Mouse (Mus musculus) splenic B cell, adult 2 months (primary cell): ENCODE data around the gene Irf2bp1.

Source experiments
- DNase-seq: peaks from one replicate; pipeline ENCODE4 v3.0.0-alpha.2; 2011; ENCODE audit warnings: low read depth, low spot score
- H3K27me3 ChIP-seq: 2 replicates; pipeline ENCODE4 v1.6.1; 2012; ENCODE audit warnings: mild to moderate bottlenecking, low read length, moderate library complexity, mixed read lengths; ENCODE audit not compliant: control insufficient read depth, poor library complexity, insufficient read depth, severe bottlenecking
- H3K36me3 ChIP-seq: 2 replicates; pipeline ENCODE4 v1.6.1; 2012; ENCODE audit warnings: mild to moderate bottlenecking, low read length, moderate library complexity, mixed read lengths; ENCODE audit not compliant: control insufficient read depth, poor library complexity, insufficient read depth, severe bottlenecking

The Irf2bp1 gene

DNA sequence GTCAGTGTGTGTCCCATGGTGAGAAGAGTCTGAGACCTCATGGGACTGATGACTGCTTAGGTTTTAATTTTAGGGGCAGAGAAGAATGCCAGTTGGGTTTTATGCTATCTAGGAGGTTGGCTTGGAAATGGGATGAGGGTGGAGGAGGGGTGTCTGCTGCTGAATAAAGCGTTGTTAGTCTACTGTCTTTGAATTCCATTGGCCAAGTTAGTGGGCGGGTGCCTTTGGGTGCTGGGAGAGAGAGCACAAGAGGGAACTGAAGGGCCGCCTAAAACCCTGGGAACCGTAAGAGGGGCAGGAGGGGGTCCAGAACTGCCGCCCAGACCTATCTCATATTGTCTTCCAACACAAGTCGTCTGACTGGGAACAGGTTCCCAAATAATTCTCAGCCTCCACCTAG is 15.1 kb upstream of the Irf2bp1 start:
- DNase-seq, result no peak
- no peaks in the 10 kb centered on the region for H3K27me3 ChIP-seq
- no peaks in the 10 kb centered on the region; the same call in 1 of the 2 replicates for H3K36me3 ChIP-seq

DNA sequence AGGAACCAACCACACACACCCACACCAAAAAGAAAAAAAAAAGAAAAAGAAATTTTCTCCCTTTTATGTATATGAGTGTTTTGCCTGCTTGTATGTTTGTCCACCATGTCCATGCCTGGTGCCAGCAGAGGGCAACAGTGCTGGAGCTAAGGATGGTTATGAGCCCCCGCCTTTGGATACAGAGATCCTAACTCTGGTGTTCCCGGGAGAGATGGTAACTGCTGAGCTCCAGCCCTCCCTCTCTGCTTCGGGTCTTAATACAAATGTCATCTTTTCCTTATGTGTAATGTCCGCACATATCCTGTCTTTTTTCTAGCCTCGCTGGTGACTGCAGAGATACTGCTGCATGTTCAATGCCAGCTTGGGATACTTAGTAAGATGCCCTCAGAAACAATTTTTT is 13.8 kb upstream of the Irf2bp1 start:
- H3K36me3 ChIP-seq, result peaks cover 1% of the 10 kb centered on the region; the same call in 1 of the 2 replicates
- DNase-seq, result peak; percentile 18
- no peaks in the 10 kb centered on the region for H3K27me3 ChIP-seq

DNA sequence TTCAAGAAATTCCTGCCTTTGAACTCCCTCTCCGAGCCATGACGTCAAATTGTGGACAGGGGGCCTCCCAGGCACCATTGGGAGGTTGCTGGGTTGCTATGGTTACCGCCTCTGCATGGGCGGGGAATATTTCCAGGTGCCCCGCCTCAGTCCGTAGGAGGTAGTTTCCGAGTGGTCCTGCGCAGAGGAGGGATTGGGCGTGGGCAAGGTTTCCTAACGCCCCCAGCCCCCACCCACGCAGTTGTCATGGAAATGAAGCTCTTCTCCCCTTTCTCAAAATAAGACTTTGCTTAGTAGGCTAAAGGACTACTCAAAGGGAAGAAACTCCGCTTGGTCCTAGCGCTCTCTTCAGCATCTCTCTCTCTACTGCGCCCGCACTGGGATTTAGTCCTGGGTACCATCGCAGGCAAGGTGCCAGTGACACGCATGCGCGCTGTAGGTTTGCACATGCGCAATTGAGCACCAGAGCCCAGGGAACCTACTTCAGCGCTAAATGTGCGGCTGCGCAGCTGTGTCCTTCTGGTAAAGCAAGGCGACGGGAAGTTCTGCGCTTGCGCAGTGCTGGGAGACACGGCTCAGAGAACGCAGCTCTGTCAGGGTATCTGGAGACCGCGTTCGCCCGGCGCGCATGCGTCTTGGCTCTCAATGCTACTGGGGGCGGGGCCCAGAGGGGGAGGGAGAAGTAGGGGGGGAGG is 13.1 kb upstream of the Irf2bp1 start, which contains the start of gene Mypop:
Gene Mypop (plus strand): TSS at position 645 of the 695 bp plus-strand sequence.
- no peaks in the 10 kb centered on the region for H3K27me3 ChIP-seq

DNA sequence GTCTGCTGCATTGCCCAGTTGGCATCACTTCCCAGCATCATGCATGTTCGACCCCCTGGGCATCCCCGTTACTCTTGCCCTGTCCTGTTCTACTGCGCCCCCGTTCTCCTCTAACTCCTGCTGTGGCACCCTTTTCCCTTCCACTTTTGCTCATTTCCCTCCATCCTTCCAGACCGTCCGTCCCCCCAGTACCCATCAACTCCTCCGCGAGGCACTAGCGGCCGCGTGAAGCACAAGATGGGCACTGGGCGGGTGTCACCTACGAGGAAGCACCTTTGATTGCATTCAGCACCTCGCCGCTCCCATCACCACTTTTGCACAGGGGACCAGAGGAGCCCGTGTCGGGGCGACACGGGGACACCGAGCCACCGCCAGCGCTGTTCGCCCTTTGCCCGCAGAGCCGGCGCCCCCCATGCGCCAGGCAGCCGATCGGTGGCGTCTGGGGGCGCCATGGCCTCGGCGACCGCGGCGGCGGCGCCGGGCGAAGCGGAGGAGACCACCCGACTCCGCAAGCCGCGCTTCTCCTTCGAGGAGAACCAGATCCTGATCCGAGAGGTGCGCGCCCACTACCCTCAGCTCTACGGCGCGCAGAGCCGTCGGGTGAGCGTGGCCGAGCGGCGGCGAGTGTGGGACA is 12.1 kb upstream of the Irf2bp1 start:
- DNase-seq, result peak; percentile 34

More for the DNA sequence above, 13.1 kb upstream of the Irf2bp1 start, which contains the start of gene Mypop:
- peak; percentile 100 for DNase-seq
- peaks cover 1% of the 10 kb centered on the region; the same call in 1 of the 2 replicates for H3K36me3 ChIP-seq

DNA sequence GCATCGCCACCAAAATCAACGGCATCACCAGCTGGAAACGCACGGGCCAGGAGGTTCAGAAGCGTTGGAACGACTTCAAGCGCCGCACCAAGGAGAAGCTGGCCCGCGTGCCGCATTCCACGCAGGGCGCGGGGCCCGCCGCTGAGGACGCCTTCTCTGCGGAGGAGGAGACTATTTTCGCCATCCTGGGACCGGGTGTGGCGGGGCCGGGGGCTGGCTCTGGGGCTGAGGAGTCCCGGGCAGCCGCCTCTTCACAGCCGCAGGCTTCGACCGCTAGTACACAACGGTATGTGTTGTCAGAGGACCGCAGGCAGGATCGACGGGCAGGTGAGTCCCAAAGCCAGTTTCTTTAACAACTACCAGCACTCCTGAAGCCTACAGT is 11.6 kb upstream of the Irf2bp1 start:
- H3K27me3 ChIP-seq, result no peaks in the 10 kb centered on the region
- peaks cover 1% of the 10 kb centered on the region for H3K36me3 ChIP-seq
- no peak for DNase-seq

More for the DNA sequence above, 12.1 kb upstream of the Irf2bp1 start:
- Histone ChIP-seq H3K27me3 (no peaks in the 10 kb centered on the region), H3K36me3 (peaks cover 1% of the 10 kb centered on the region; the same call in 1 of the 2 replicates)

DNA sequence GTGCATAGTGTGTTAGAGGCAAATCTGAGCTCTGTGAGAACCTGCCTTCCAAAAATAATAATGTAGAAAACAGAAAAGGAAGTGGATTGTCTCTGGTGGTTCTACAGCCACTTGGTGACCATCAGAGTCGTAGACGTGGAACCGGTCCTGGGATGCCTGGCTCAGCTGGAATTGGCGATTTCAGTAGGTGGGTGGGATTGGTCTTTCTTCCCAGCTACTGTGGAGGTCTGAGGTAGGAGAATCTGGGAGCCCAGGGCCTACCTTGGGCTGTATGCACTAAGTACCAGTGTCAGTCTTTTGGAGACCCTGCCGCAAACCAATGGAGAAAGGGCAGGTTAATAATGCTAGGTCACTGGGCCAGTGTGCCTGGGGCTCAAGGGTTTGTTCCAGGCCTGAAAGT is 10.8 kb upstream of the Irf2bp1 start:
- no peaks in the 10 kb centered on the region for H3K27me3 ChIP-seq
- H3K36me3 ChIP-seq, result peaks cover 1% of the 10 kb centered on the region
- DNase-seq, result no peak

DNA sequence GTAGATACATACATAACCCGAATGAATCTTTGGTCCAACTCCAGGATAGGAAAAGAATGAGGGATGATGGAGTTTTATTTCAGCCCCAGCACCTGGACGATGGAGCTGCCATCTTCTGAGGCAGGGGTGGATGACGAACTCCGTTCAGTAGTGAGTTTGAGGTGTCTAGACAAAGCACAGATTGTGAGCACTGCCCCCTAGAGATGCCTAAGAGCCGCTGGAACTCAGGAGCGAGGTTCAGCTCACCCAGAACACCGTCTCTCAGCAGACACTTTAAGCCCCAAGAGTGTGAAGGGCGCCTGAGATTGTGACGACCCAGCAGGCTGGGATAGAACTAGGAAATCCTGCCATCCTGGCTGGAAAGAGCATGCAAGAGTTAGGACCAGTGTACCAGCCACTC is 5.0 kb upstream of the Irf2bp1 start:
- Histone ChIP-seq H3K36me3 (peaks cover 1% of the 10 kb centered on the region), H3K27me3 (no peaks in the 10 kb centered on the region)
- no peak for DNase-seq

DNA sequence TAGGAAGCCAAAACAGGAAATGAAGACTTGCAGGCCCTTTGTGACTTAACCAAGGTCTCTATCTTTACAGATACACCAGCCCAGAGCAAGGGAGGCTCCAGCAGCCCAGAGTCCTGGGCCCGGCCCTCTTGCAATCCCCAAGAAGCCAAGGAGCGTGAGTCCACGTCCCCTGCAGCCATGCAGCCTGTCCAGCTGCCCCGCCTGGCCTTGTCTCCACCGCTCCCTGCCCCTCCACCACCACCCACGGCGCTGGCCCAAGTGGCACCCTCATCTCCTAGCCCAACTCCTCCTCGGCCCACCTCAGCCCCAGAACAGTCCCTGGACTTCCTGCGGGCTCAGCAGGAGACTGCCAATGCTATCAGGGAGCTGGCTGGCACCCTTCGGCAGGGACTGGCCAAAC is 3.4 kb upstream of the Irf2bp1 start:
- no peak for DNase-seq
- H3K27me3 ChIP-seq, result no peaks in the 10 kb centered on the region
- H3K36me3 ChIP-seq, result peaks cover 2% of the 10 kb centered on the region

DNA sequence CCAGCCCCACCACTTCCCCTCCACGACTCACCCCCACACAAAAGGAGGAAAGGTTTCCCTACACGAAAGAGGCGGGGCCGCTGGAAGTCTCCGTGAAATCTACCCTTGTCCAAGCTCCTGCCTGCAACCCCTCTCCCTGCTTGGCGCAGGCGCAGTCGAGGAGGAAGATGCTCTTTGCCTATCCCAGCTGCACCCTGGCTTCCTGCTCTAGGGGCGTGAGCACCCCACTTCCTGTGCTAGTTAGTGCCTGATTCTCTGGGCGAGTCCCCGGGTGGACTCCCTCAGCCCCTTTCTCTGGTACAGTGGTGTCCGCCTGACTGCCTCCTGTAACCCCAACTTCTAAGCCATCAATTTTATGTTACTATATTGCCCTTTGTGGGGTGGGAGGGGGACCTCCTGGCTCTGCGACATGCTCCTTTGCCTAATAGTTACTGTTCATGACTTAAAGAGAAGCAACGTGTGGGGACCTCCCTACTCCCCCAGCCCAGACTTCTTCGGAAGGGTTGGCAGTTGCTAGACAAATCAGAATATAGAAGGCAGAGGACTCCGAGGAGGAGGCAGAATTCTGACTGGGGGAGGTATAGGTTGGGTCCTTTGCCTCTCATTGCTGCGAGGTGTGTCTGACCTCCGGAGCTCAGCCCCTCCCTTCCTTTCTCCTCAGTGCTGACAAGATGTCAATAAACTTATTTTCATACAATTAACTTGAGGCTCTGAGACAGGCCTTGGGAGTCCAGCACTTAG is 2.6 kb upstream of the Irf2bp1 start:
- H3K36me3 ChIP-seq, result peaks cover 3% of the 10 kb centered on the region; the same call in 1 of the 2 replicates
- DNase-seq, result peak; percentile 86
- no peaks in the 10 kb centered on the region for H3K27me3 ChIP-seq

DNA sequence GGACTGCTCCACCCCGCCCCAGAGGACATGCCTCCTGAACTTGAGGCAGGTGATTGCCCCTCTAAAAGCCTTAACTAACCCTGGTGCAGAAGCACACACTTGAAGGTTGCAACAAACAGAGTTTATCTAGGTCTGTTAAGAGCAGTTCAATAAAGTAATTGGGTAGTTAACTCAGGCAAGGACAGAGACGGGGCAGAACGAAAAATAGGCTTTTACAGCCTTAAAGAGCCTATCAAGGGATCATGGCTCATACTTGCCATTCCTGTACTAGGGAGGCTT is 2.1 kb upstream of the Irf2bp1 start:
- peaks cover 3% of the 10 kb centered on the region; the same call in 1 of the 2 replicates for H3K36me3 ChIP-seq
- no peak for DNase-seq
- no peaks in the 10 kb centered on the region for H3K27me3 ChIP-seq

DNA sequence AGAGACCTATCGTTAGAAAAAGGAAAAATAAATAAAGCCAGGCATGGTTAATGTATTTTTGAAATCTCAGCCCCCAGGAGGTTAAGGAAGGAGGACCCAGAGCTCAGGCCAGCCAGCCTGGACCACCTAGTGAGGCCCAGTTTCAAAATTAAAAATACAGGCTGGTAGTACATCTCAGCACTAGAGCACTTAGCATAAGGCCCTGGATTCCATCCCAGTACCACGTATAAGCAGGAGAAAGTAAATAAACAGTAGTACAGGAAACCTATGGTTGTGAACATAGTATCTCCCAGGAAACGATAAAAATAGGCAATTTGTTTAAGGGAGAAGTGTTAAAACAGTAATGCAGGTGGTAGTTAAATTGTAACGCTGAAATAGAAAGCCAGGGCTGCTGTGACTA is 1.7 kb upstream of the Irf2bp1 start:
- DNase-seq, result no peak
- Histone ChIP-seq H3K36me3 (peaks cover 6% of the 10 kb centered on the region; the same call in 1 of the 2 replicates), H3K27me3 (no peaks in the 10 kb centered on the region)

DNA sequence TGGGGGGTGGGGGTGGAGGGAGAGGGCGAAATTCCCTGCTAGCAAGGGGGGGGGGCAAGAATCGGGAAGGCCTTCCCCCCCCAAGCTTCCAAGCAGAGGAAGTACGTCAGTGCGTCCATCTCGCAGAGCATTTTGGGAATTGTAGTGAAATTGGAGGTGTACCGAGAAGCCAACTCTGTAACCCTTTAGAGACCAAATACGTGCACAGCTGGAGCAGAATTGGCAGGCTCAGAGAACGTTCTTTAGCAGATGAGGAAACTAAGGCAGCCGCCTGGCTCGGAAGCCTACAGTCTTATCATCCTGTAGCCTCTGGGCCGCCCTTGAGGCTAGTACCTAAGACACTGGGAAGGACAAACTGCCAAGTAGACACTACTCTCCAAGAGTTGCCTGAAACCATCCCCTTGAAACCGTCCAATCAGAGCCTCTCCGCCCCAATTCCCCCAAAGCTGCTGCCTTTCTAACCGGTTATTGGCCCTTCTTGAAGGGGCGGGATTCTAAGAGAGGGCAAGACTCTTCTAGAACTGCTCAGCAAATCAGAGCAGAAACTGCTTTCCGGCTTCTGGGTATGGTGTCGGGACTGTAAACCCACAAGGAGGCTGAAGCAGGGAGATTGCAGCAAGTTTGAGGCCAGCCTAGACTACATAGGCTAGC is 871 bp upstream of the Irf2bp1 start:
- DNase-seq, result peak; percentile 83

DNA sequence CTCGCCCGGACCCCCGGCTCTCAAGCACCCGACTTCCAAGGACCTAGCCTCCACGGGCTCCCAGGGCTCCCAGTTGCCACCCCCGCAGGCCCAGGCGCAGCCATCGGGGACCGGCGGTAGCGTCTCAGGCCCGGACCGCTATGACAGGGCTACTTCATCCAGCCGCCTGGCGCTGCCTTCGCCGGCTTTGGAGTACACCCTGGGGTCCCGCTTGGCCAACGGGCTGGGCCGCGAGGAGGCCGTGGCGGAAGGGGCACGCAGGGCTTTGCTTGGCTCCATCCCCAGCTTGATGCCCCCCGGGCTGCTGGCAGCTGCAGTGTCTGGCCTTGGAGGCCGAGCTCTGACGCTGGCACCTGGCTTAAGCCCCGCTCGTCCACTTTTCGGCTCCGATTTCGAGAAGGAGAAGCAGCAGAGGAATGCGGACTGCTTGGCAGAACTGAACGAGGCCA is 811 bp downstream of the Irf2bp1 start:
- no peak for DNase-seq
- H3K36me3 ChIP-seq, result peaks cover 6% of the 10 kb centered on the region; the same call in 1 of the 2 replicates
- no peaks in the 10 kb centered on the region for H3K27me3 ChIP-seq

More for the DNA sequence above, 871 bp upstream of the Irf2bp1 start:
- Histone ChIP-seq H3K36me3 (peaks cover 6% of the 10 kb centered on the region; the same call in 1 of the 2 replicates), H3K27me3 (no peaks in the 10 kb centered on the region)

DNA sequence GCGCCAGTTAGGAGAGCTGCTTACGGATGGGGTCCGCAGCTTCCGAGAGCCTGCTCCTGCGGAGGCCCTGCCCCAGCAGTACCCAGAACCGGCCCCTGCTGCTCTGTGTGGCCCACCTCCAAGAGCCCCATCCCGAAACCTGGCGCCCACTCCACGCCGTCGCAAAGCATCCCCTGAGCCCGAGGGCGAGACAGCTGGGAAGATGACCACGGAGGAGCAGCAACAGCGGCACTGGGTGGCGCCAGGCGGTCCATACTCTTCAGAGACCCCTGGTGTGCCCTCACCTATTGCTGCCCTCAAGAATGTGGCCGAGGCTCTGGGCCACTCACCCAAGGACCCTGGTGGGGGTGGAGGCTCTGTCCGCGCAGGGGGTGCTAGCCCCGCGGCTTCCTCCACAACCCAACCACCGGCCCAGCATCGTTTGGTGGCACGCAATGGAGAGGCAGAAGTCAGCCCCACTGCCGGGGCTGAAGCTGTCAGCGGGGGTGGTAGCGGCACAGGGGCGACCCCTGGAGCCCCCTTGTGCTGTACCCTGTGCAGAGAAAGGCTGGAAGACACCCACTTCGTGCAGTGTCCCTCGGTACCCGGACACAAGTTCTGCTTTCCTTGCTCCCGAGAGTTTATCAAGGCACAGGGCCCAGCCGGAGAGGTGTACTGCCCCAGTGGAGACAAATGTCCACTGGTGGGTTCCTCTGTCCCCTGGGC is 1.7 kb downstream of the Irf2bp1 start:
- DNase-seq, result no peak
- H3K27me3 ChIP-seq, result no peaks in the 10 kb centered on the region
- peaks cover 6% of the 10 kb centered on the region; the same call in 1 of the 2 replicates for H3K36me3 ChIP-seq
